Mouse (Mus musculus) heart, embryonic 10.5 days (tissue): Measurements from ENCODE around the gene Ccnb1ip1. TPM values are rescaled to one million over a fixed set of nuclear protein-coding genes. Genes with fewer than 3 reads are reported as not detected.

Experiments
- DNase-seq: peaks from one replicate; pipeline ENCODE4 v3.0.0-alpha.2; 2017; ENCODE audit warnings: low spot score
- H3K27ac ChIP-seq: fragments of 300-500 bp; sonication (generic); 2 replicates; pipeline ENCODE4 v1.5.1; 2016; ENCODE audit warnings: mild to moderate bottlenecking
- H3K27me3 ChIP-seq: fragments of 300-500 bp; sonication (generic); 2 replicates; pipeline ENCODE4 v1.6.1; 2016; ENCODE audit warnings: mild to moderate bottlenecking; ENCODE audit not compliant: poor library complexity, insufficient read depth, severe bottlenecking
- H3K36me3 ChIP-seq: fragments of 300-500 bp; sonication (generic); 2 replicates; pipeline ENCODE4 v1.6.1; 2016; ENCODE audit warnings: mild to moderate bottlenecking, moderate library complexity
- H3K4me1 ChIP-seq: fragments of 300-500 bp; sonication (generic); 2 replicates; pipeline ENCODE4 v1.6.1; 2016; ENCODE audit warnings: mild to moderate bottlenecking
- H3K4me3 ChIP-seq: fragments of 300-500 bp; sonication (generic); 2 replicates; pipeline ENCODE4 v1.5.1; 2016; ENCODE audit warnings: mild to moderate bottlenecking, moderate library complexity
- H3K9me3 ChIP-seq: fragments of 300-500 bp; sonication (generic); 2 replicates; pipeline ENCODE4 v1.6.1; 2016; ENCODE audit warnings: mild to moderate bottlenecking, moderate library complexity
- whole genome bisulfite sequencing: fragments of 180-500 bp; shearing (Covaris S2); methylation state at CpG from one replicate; pipeline ENCODE4 v1.1.7; 2016; 5-methylcytosine and 5-hydroxymethylcytosine counted together
- polyA plus RNA-seq: library from polyadenylated mRNA; unstranded; fragments of >200 nt; fragmentation: Nextera tagmentation; extraction: Ambion mirVana; gene quantifications from 2 replicates; pipeline ENCODE4 v1.2.1, GENCODE M21; 2016

Gene Ccnb1ip1
- polyA plus RNA-seq, 1 experiment from 2014 or later = not detected

- 86% methylated on average over 6 of the region's 6 CpGs for WGBS
- H3K27ac ChIP-seq = no peak overlapping the region
- no peaks in the 10 kb centered on the region for H3K4me1 ChIP-seq
- H3K36me3 ChIP-seq = no peaks in the 10 kb centered on the region
- H3K4me3 ChIP-seq = no peak overlapping the region
- DNase-seq = no peak
- H3K9me3 ChIP-seq = no peaks in the 10 kb centered on the region
- no peaks in the 10 kb centered on the region for H3K27me3 ChIP-seq
Measured at GRCm38 (mm10) chr14:50802441-50802840, 5.1 kb downstream of the Ccnb1ip1 start.

- no peak for DNase-seq
- 3% methylated on average over 3 of the region's 3 CpGs for WGBS
- Histone ChIP-seq H3K4me1 (no peaks in the 10 kb centered on the region), H3K9me3 (no peaks in the 10 kb centered on the region), H3K27ac (no peak overlapping the region), H3K36me3 (no peaks in the 10 kb centered on the region), H3K27me3 (no peaks in the 10 kb centered on the region), H3K4me3 (no peak overlapping the region)
Measured at GRCm38 (mm10) chr14:50799502-50800259, 7.9 kb downstream of the Ccnb1ip1 start.

GRCm38 (mm10) chr14:50798512-50798911, 9.0 kb downstream of the Ccnb1ip1 start:
- no peaks in the 10 kb centered on the region for H3K4me1 ChIP-seq
- H3K9me3 ChIP-seq = no peaks in the 10 kb centered on the region
- WGBS = 51% methylated on average over 2 of the region's 2 CpGs
- no peak for DNase-seq
- no peak overlapping the region for H3K27ac ChIP-seq
- no peak overlapping the region for H3K4me3 ChIP-seq
- no peaks in the 10 kb centered on the region for H3K27me3 ChIP-seq
- H3K36me3 ChIP-seq = no peaks in the 10 kb centered on the region

GRCm38 (mm10) chr14:50796464-50796863, 11.1 kb downstream of the Ccnb1ip1 start:
- Histone ChIP-seq H3K27me3 (no peaks in the 10 kb centered on the region), H3K4me3 (no peak overlapping the region), H3K9me3 (no peaks in the 10 kb centered on the region), H3K27ac (no peak overlapping the region), H3K36me3 (no peaks in the 10 kb centered on the region), H3K4me1 (no peaks in the 10 kb centered on the region)
- no peak for DNase-seq
- 88% methylated on average over 1 of the region's 1 CpGs for WGBS

GRCm38 (mm10) chr14:50795965-50796364, 11.6 kb downstream of the Ccnb1ip1 start:
- DNase-seq = no peak
- no peaks in the 10 kb centered on the region for H3K4me1 ChIP-seq
- no peak overlapping the region for H3K4me3 ChIP-seq
- H3K27ac ChIP-seq = no peak overlapping the region
- H3K36me3 ChIP-seq = no peaks in the 10 kb centered on the region
- H3K9me3 ChIP-seq = no peaks in the 10 kb centered on the region
- H3K27me3 ChIP-seq = no peaks in the 10 kb centered on the region
- 84% methylated on average over 4 of the region's 4 CpGs for WGBS

GRCm38 (mm10) chr14:50795261-50795935, 12.1 kb downstream of the Ccnb1ip1 start:
- DNase-seq = no peak

GRCm38 (mm10) chr14:50788157-50788556, 19.4 kb downstream of the Ccnb1ip1 start:
- H3K9me3 ChIP-seq = no peaks in the 10 kb centered on the region
- H3K4me1 ChIP-seq = no peaks in the 10 kb centered on the region; the same call in 1 of the 2 replicates
- H3K27ac ChIP-seq = no peak overlapping the region
- peak; percentile 14 for DNase-seq
- H3K4me3 ChIP-seq = no peak overlapping the region
- 6% methylated on average over 2 of the region's 2 CpGs for WGBS
- H3K36me3 ChIP-seq = no peaks in the 10 kb centered on the region
- H3K27me3 ChIP-seq = no peaks in the 10 kb centered on the region

More at GRCm38 (mm10) chr14:50795261-50795935, 12.1 kb downstream of the Ccnb1ip1 start:
- Histone ChIP-seq H3K4me3 (no peak overlapping the region), H3K36me3 (no peaks in the 10 kb centered on the region), H3K9me3 (no peaks in the 10 kb centered on the region), H3K27me3 (no peaks in the 10 kb centered on the region), H3K27ac (no peak overlapping the region), H3K4me1 (no peaks in the 10 kb centered on the region)
- 89% methylated on average over 24 of the region's 24 CpGs for WGBS

- H3K27ac ChIP-seq = peak within 1 kb of the TSS; percentile 86
- under 1% methylated on average over 21 of the region's 21 CpGs for WGBS
Measured at GRCm38 (mm10) chr14:50785251-50785637, 22.3 kb downstream of the Ccnb1ip1 start, which contains the start of gene Ttc5. Gene Ttc5 (minus strand): TSS chr14:50785519.

GRCm38 (mm10) chr14:50784391-50785250, 22.9 kb downstream of the Ccnb1ip1 start:
- Histone ChIP-seq H3K27ac (peak overlapping the region; percentile 86), H3K9me3 (no peaks in the 10 kb centered on the region), H3K4me1 (no peaks in the 10 kb centered on the region; the same call in 1 of the 2 replicates), H3K27me3 (no peaks in the 10 kb centered on the region), H3K4me3 (peak overlapping the region; percentile 77), H3K36me3 (peaks cover 15% of the 10 kb centered on the region)
- 25% methylated on average over 16 of the region's 16 CpGs for WGBS
- no peak for DNase-seq

More at GRCm38 (mm10) chr14:50785251-50785637, 22.3 kb downstream of the Ccnb1ip1 start, which contains the start of gene Ttc5:
- H3K27me3 ChIP-seq = no peaks in the 10 kb centered on the region
- peaks cover 14% of the 10 kb centered on the region for H3K36me3 ChIP-seq
- H3K9me3 ChIP-seq = no peaks in the 10 kb centered on the region
- no peaks in the 10 kb centered on the region; the same call in 1 of the 2 replicates for H3K4me1 ChIP-seq
- H3K4me3 ChIP-seq = peak within 1 kb of the TSS; percentile 77
- DNase-seq = peak; percentile 94

- Histone ChIP-seq H3K4me3 (no peak overlapping the region), H3K27ac (no peak overlapping the region), H3K36me3 (peaks cover 22% of the 10 kb centered on the region), H3K9me3 (no peaks in the 10 kb centered on the region), H3K4me1 (no peaks in the 10 kb centered on the region; the same call in 1 of the 2 replicates), H3K27me3 (no peaks in the 10 kb centered on the region)
- DNase-seq = no peak
- 89% methylated on average over 3 of the region's 3 CpGs for WGBS
Measured at GRCm38 (mm10) chr14:50782166-50782565, 25.4 kb downstream of the Ccnb1ip1 start.

GRCm38 (mm10) chr14:50771342-50771741, 36.2 kb downstream of the Ccnb1ip1 start:
- Histone ChIP-seq H3K4me3 (no peak overlapping the region), H3K4me1 (no peaks in the 10 kb centered on the region), H3K27me3 (no peaks in the 10 kb centered on the region), H3K27ac (no peak overlapping the region), H3K36me3 (peaks cover 85% of the 10 kb centered on the region), H3K9me3 (no peaks in the 10 kb centered on the region)
- 77% methylated on average over 2 of the region's 2 CpGs for WGBS
- DNase-seq = no peak

- no peak overlapping the region for H3K27ac ChIP-seq
- H3K36me3 ChIP-seq = peaks cover 56% of the 10 kb centered on the region
- no peaks in the 10 kb centered on the region for H3K9me3 ChIP-seq
- no peaks in the 10 kb centered on the region for H3K4me1 ChIP-seq
- DNase-seq = no peak
- no peaks in the 10 kb centered on the region for H3K27me3 ChIP-seq
- WGBS = 86% methylated on average over 6 of the region's 6 CpGs
- no peak overlapping the region for H3K4me3 ChIP-seq
Measured at GRCm38 (mm10) chr14:50765736-50766135, 41.8 kb downstream of the Ccnb1ip1 start.
